8 mouse cellular contexts compared by ENCODE assay signal in genomic region chr3:41123190-41123999, GRCm38 (mm10). TPM values are rescaled to one million over a fixed set of nuclear protein-coding genes. Genes with fewer than 3 reads are reported as not detected.
DNase-seq lines count a peak whose midpoint lies in the region; ATAC-seq and TF ChIP-seq lines count a peak whose summit lies in the region.
"Had no signal": no experiment of that assay in that cellular context is flagged by ENCODE, and none has a peak within 500 bp of the region (broad histone marks: within the 10 kb centered on the region; RNA-seq: fewer than 3 reads in every experiment).

No protein-coding gene starts in this region.

- H3K27ac ChIP-seq in CH12.LX (ENCODE audit: insufficient read depth, low read depth): no peak overlapping the region
- H3K27ac ChIP-seq: stomach, postnatal 0 days had no signal

- H3K4me2 ChIP-seq in CH12.LX (ENCODE audit: insufficient read depth, low read depth, poor library complexity, severe bottlenecking): peak overlapping the region; percentile 74; the same call in 1 of the 2 replicates

- no peak overlapping the region for H3K4me3 ChIP-seq in CH12.LX (replicated peaks in 1 of 3; ENCODE audit: low read depth in 2 of 3, low read length in 2 of 3, poor library complexity in 1 of 3)

- H3K36me3 ChIP-seq in CH12.LX (replicated peaks in 1 of 2; ENCODE audit: control insufficient read depth in 1 of 2, insufficient read depth in 1 of 2, low read length in 1 of 2): no peaks in the 10 kb centered on the region

- H3K27me3 ChIP-seq in CH12.LX (replicated peaks): no peaks in the 10 kb centered on the region

- peak; percentile 68 for ATAC-seq in granulocyte monocyte progenitor cell, adult 5-6 weeks (replicated peaks; ENCODE audit: poor library complexity, severe bottlenecking)
- peak; percentile 76 for ATAC-seq in megakaryocyte progenitor cell, adult 5-6 weeks (replicated peaks; ENCODE audit: poor library complexity)

- dilution Hi-C loops in CH12.LX (cut with MboI; ENCODE audit: extremely low pct_ligation_motif_present, extremely low pct_unique_long_range_greater_than_20kb, low sequenced_read_pairs): no loop called here

- H3K79me2 ChIP-seq in CH12.LX (replicated peaks; ENCODE audit: control insufficient read depth, extremely low read depth, insufficient read depth, poor library complexity, severe bottlenecking): no peaks in the 10 kb centered on the region

- no peak overlapping the region for H3K9ac ChIP-seq in CH12.LX (ENCODE audit: insufficient read depth, low read depth)

- no peak for TF ChIP-seq CTCF in CH12.LX (conservative IDR thresholded peaks at IDR 0.05 in 1 of 2, IDR thresholded peaks at IDR 0.05 in 1 of 2; ENCODE audit: low read depth in 2 of 2, low read length in 2 of 2)

- no peaks in the 10 kb centered on the region for H3K9me3 ChIP-seq in CH12.LX (replicated peaks; ENCODE audit: low read length)

- peak; percentile 21 for DNase-seq in CH12.LX (ENCODE audit: extremely low read depth)
- DNase-seq in Muller cell, postnatal 12 days (ENCODE audit: inconsistent ontology term): peak; percentile 45
- DNase-seq in ovary, postnatal 14 days (ENCODE audit: low spot score): no peak
- DNase-seq in urinary bladder, postnatal 25 days (ENCODE audit: low spot score): no peak
- DNase-seq in gastrocnemius, postnatal 4 days (ENCODE audit: low spot score in 2 of 2): no peak

- no peak for TF ChIP-seq EP300 in CH12.LX (IDR thresholded peaks at IDR 0.05; ENCODE audit: low read length)

- H3K4me1 ChIP-seq in CH12.LX (ENCODE audit: control insufficient read depth in 1 of 2, insufficient read depth in 2 of 2): peaks cover 0 to 15% of the 10 kb centered on the region in 2 experiments; a peak in 1 of 4 replicates

- no peak for TF ChIP-seq POLR2A in CH12.LX (IDR thresholded peaks at IDR 0.05; ENCODE audit: low read depth, low read length)

- no peak for TF ChIP-seq RAD21 in CH12.LX (IDR thresholded peaks at IDR 0.05; ENCODE audit: low read depth, low read length)

- in situ Hi-C loops in CH12.LX (cut with MboI; ENCODE audit: low pct_ligation_motif_present, low pct_unique_long_range_greater_than_20kb, low sequenced_read_pairs): no loop called here

TF ChIP-seq in CH12.LX, 34 proteins besides CTCF, POLR2A, EP300 and RAD21:
- no peak for TF ChIP-seq KAT2A (IDR thresholded peaks at IDR 0.05; ENCODE audit: insufficient replicate concordance, low read length)
- no peak for TF ChIP-seq CHD2 (IDR thresholded peaks at IDR 0.05; ENCODE audit: low read length)
- no peak for TF ChIP-seq ZNF384 (IDR thresholded peaks at IDR 0.05; ENCODE audit: low read depth, low read length)
- no peak for TF ChIP-seq PAX5 (IDR thresholded peaks at IDR 0.05; ENCODE audit: low read length)
- TF ChIP-seq MAZ (IDR thresholded peaks at IDR 0.05; ENCODE audit: low read depth, low read length): no peak
- TF ChIP-seq ETS1 (conservative IDR thresholded peaks at IDR 0.05; ENCODE audit: low read depth, low read length): no peak
- no peak for TF ChIP-seq NRF1 (IDR thresholded peaks at IDR 0.05; ENCODE audit: low read depth, low read length)
- no peak for TF ChIP-seq UBTF (IDR thresholded peaks at IDR 0.05; ENCODE audit: low read depth, low read length)
- TF ChIP-seq BHLHE40 (IDR thresholded peaks at IDR 0.05; ENCODE audit: low read depth, low read length): no peak
- no peak for TF ChIP-seq TBP (conservative IDR thresholded peaks at IDR 0.05; ENCODE audit: low read depth, low read length)
- no peak for TF ChIP-seq NELFE (IDR thresholded peaks at IDR 0.05; ENCODE audit: low read depth, low read length)
- TF ChIP-seq USF2 (conservative IDR thresholded peaks at IDR 0.05; ENCODE audit: low read depth, low read length): no peak

RNA-seq across cellular contexts. Expression of gene Pgrmc2, which starts 40.5 kb away (rescaled TPM):
- total RNA-seq in CH12.LX (2012; rRNA removed) (18.5 and 21.8 TPM in 2 replicates), CH12.LX (2014; rRNA removed) (31.6 and 33.6 TPM in 2 replicates)
- 50.3 and 50.4 TPM in 2 replicates for polyA plus RNA-seq in CH12.LX (2012; ENCODE audit: insufficient read length, low read depth)
- total RNA-seq in granulocyte monocyte progenitor cell, adult 5-6 weeks (2014; fragmentation: Nextera tagmentation): 31.5 and 31.6 TPM in 2 replicates
- total RNA-seq in granulocyte monocyte progenitor cell, adult 5-6 weeks (2017): 18.0 and 21.3 TPM in 2 replicates
- 22.8 and 30.2 TPM in 2 replicates for total RNA-seq in megakaryocyte progenitor cell, adult 5-6 weeks (2015)
- total RNA-seq in megakaryocyte progenitor cell, adult 5-6 weeks (2017): 15.1 and 20.3 TPM in 2 replicates
- 10 to 100 TPM; 51.3 to 55.0 TPM for total RNA-seq in gastrocnemius, postnatal 4 days (2021)

Comparison
In these comparisons a context has a peak if more than half of its experiments do, and no peak if none do; other contexts are left out.
1. DNase-seq: peak in CH12.LX (single experiment) and Muller cell, postnatal 12 days (single experiment); none in ovary, postnatal 14 days (single experiment), urinary bladder, postnatal 25 days (single experiment) and gastrocnemius, postnatal 4 days (0 of 2).